Mouse (Mus musculus): ENCODE measurements at regions not wholly inside any gene's neighbourhood (a gene's known extent, or its start where the extent isn't known, plus 50 kb on each side); places are given as distances from the start of the nearest gene placed in this dataset.

GRCm38 (mm10) chr7:66528881-66529280 is 101.6 kb upstream of the Aldh1a3 start:
- no peak for ATAC-seq (ENCODE audit: low read depth)
- no peaks in the 10 kb centered on the region for H3K4me1 ChIP-seq (replicated peaks)
- H3K27ac ChIP-seq = no peak overlapping the region
- no peak for DNase-seq
- no peaks in the 10 kb centered on the region for H3K9me3 ChIP-seq (replicated peaks)
- H3K27me3 ChIP-seq = no peaks in the 10 kb centered on the region
- no peak overlapping the region for H3K9ac ChIP-seq
- no peak overlapping the region for H3K4me2 ChIP-seq
- WGBS (ENCODE audit: insufficient replicate concordance) = 49% methylated on average over 4 of the region's 4 CpGs
- no peaks in the 10 kb centered on the region for H3K36me3 ChIP-seq
- no peak overlapping the region for H3K4me3 ChIP-seq (replicated peaks)

DNA sequence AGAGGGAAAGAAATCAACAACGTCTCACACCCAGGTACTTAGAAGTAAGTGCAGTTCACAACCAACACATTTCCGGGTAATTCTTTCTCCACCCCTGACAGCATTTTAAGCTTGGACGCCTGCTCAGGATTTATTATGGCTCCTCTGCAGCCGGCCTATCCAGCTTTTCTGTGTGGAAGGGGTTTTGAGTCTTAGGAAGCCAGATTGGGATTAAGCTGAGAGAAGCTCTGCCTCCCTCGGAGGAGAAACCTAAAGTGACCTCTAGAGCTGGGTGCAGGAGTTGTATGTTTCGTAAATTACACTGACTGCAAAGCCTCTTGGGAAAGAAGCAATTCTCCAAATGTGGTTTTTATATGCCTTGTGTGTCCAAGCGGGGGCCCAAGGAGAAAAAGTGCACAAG is 96.6 kb upstream of the Aldh1a3 start:
- WGBS (ENCODE audit: insufficient replicate concordance) = 52% methylated on average over 7 of the region's 7 CpGs
- Histone ChIP-seq H3K4me2 (no peak overlapping the region), H3K4me1 (replicated peaks) (no peaks in the 10 kb centered on the region), H3K36me3 (no peaks in the 10 kb centered on the region), H3K4me3 (replicated peaks) (no peak overlapping the region), H3K27me3 (no peaks in the 10 kb centered on the region), H3K27ac (no peak overlapping the region), H3K9me3 (replicated peaks) (no peaks in the 10 kb centered on the region), H3K9ac (no peak overlapping the region)
- no peak for ATAC-seq (ENCODE audit: low read depth)
- DNase-seq = no peak

DNA sequence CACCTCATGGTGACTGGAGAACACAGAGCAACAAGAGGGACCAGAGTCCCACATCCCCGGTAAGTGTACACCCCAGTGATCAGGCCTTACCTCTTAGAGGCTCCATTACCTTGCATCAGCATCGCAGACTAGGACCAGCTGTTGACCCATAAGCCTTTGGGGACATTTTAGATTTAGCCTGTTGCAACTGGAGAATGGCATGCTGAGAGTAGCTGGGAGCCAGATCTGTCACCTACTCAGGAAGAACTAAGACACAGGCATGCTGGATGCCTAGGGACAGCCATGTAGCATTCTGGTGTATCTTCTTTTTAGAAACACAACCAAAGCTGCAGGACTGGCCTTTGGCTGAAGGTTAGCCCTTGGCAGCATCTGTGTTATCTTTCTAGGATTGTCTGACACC is 94.2 kb upstream of the Aldh1a3 start:
- no peak for ATAC-seq (ENCODE audit: low read depth)
- H3K9me3 ChIP-seq (replicated peaks) = no peaks in the 10 kb centered on the region
- no peak overlapping the region for H3K4me3 ChIP-seq (replicated peaks)
- no peaks in the 10 kb centered on the region for H3K36me3 ChIP-seq
- no peaks in the 10 kb centered on the region for H3K27me3 ChIP-seq
- H3K4me2 ChIP-seq = no peak overlapping the region
- WGBS (ENCODE audit: insufficient replicate concordance) = 61% methylated on average over 2 of the region's 2 CpGs
- no peak overlapping the region for H3K9ac ChIP-seq
- no peak overlapping the region for H3K27ac ChIP-seq
- no peaks in the 10 kb centered on the region for H3K4me1 ChIP-seq (replicated peaks)
- no peak for DNase-seq

DNA sequence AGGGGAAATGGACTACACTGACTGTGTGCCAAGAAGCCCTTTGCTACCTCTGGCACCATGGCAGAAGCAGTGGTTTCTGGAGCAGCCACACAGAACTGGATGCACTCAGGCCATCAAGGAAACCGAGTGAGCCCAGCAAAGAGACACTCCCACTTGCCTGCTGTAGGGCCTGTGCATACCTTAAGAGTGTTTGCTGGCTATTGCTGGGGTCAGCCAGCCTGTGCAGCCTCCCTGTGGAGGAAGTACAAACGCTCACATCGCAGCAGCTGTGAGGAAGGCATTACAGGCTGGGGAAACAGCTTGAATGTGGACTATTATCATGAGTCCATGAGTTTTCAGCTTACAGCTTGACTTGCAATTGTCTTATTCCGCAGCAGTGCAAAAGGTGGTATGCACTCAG is 88.8 kb upstream of the Aldh1a3 start:
- WGBS (ENCODE audit: insufficient replicate concordance) = 41% methylated on average over 4 of the region's 4 CpGs
- no peak for ATAC-seq (ENCODE audit: low read depth)

DNA sequence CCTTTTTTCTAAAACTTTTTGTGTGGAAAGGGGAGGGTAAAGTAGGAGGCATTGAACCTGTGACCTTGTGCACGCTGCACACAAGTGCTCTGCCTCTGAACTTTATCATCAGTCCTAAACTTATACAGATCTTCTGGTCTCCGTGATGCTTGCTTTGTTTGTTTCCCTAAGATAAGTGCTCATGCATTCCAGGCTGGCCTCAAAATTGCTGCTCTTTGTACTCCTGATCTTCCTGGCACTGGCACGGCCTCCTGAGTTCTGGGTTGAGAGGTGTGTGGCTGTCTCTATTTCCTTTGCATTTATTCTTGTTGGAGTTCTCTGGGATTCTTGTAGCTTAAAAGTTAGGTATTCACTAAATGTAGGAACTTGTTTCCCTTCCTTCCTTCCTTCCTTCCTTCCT is 86.1 kb upstream of the Aldh1a3 start:
- H3K9me3 ChIP-seq (replicated peaks) = no peaks in the 10 kb centered on the region
- DNase-seq = no peak
- no peaks in the 10 kb centered on the region for H3K4me1 ChIP-seq (replicated peaks)
- no peak overlapping the region for H3K27ac ChIP-seq
- no peak for ATAC-seq (ENCODE audit: low read depth)
- H3K4me2 ChIP-seq = no peak overlapping the region
- H3K27me3 ChIP-seq = no peaks in the 10 kb centered on the region
- WGBS (ENCODE audit: insufficient replicate concordance) = 23% methylated on average over 3 of the region's 3 CpGs
- no peak overlapping the region for H3K4me3 ChIP-seq (replicated peaks)
- H3K9ac ChIP-seq = no peak overlapping the region
- H3K36me3 ChIP-seq = no peaks in the 10 kb centered on the region

More for the DNA sequence above, 88.8 kb upstream of the Aldh1a3 start:
- Histone ChIP-seq H3K27me3 (no peaks in the 10 kb centered on the region), H3K36me3 (no peaks in the 10 kb centered on the region), H3K9ac (no peak overlapping the region), H3K27ac (no peak overlapping the region), H3K9me3 (replicated peaks) (no peaks in the 10 kb centered on the region), H3K4me2 (no peak overlapping the region), H3K4me3 (replicated peaks) (no peak overlapping the region), H3K4me1 (replicated peaks) (no peaks in the 10 kb centered on the region)
- DNase-seq = no peak

- Histone ChIP-seq H3K36me3 (no peaks in the 10 kb centered on the region), H3K9me3 (replicated peaks) (no peaks in the 10 kb centered on the region), H3K4me3 (replicated peaks) (no peak overlapping the region), H3K4me1 (replicated peaks) (no peaks in the 10 kb centered on the region), H3K4me2 (no peak overlapping the region), H3K9ac (no peak overlapping the region), H3K27me3 (no peaks in the 10 kb centered on the region), H3K27ac (no peak overlapping the region)
- 44% methylated on average over 2 of the region's 2 CpGs for WGBS (ENCODE audit: insufficient replicate concordance)
- no peak for ATAC-seq (ENCODE audit: low read depth)
- no peak for DNase-seq
Observed at GRCm38 (mm10) chr7:66505734-66506133, 78.4 kb upstream of the Aldh1a3 start.

DNA sequence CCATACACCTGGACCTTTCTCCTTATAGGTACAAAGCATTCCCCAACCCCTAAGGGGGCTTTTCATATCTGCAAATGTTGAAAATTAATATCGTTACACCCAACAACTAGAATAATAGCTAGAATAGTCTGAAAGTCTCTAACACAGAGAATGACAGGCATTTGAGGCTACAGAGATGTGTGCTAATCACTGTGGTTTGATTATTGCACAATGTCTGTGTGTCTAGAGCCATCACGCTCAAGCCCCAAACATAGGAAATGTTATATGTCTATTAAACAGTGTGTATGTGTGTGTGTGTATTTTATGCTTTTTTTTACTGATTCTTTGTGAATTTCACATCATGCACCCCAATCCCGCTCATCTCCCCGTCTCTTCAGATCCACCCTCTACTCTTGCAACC is 77.2 kb upstream of the Aldh1a3 start:
- Histone ChIP-seq H3K9me3 (replicated peaks) (no peaks in the 10 kb centered on the region), H3K4me1 (replicated peaks) (no peaks in the 10 kb centered on the region), H3K4me3 (replicated peaks) (no peak overlapping the region), H3K36me3 (no peaks in the 10 kb centered on the region), H3K9ac (no peak overlapping the region), H3K27ac (no peak overlapping the region), H3K4me2 (no peak overlapping the region), H3K27me3 (no peaks in the 10 kb centered on the region)
- no peak for ATAC-seq (ENCODE audit: low read depth)
- DNase-seq = no peak
- WGBS (ENCODE audit: insufficient replicate concordance) = 65% methylated on average over 4 of the region's 4 CpGs

DNA sequence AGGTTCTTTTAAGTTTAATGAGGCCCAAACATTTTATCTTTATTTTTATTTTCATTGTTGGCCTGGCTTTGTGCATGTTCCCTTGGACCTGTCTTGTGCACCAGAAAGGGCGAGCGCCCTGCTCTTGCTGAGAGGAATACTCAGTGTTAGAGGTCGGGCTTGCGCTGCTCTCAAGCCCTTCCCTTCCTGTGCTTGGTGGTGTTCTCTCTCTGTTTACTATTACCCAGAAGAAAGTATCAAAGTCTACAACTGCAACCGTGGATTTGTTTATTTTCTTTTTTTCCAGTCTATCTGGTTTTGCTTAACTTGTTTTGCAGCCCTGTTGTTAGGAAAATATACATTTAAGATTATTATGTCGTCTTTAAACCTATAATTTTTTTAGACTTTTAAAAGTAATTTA is 74.1 kb upstream of the Aldh1a3 start:
- Histone ChIP-seq H3K4me2 (no peak overlapping the region), H3K27me3 (no peaks in the 10 kb centered on the region), H3K4me1 (replicated peaks) (no peaks in the 10 kb centered on the region), H3K9ac (no peak overlapping the region), H3K36me3 (no peaks in the 10 kb centered on the region), H3K27ac (no peak overlapping the region), H3K9me3 (replicated peaks) (no peaks in the 10 kb centered on the region), H3K4me3 (replicated peaks) (no peak overlapping the region)
- ATAC-seq (ENCODE audit: low read depth) (no peak), DNase-seq (no peak)
- 59% methylated on average over 6 of the region's 6 CpGs for WGBS (ENCODE audit: insufficient replicate concordance)

GRCm38 (mm10) chr7:66497480-66497879 is 70.2 kb upstream of the Aldh1a3 start:
- H3K9me3 ChIP-seq (replicated peaks) = no peaks in the 10 kb centered on the region
- no peak overlapping the region for H3K27ac ChIP-seq
- no peak overlapping the region for H3K9ac ChIP-seq
- H3K4me3 ChIP-seq (replicated peaks) = no peak overlapping the region
- DNase-seq = no peak
- H3K4me2 ChIP-seq = no peak overlapping the region
- 33% methylated on average over 1 of the region's 1 CpGs for WGBS (ENCODE audit: insufficient replicate concordance)
- ATAC-seq (ENCODE audit: low read depth) = no peak
- H3K36me3 ChIP-seq = no peaks in the 10 kb centered on the region
- H3K4me1 ChIP-seq (replicated peaks) = no peaks in the 10 kb centered on the region
- no peaks in the 10 kb centered on the region for H3K27me3 ChIP-seq

DNA sequence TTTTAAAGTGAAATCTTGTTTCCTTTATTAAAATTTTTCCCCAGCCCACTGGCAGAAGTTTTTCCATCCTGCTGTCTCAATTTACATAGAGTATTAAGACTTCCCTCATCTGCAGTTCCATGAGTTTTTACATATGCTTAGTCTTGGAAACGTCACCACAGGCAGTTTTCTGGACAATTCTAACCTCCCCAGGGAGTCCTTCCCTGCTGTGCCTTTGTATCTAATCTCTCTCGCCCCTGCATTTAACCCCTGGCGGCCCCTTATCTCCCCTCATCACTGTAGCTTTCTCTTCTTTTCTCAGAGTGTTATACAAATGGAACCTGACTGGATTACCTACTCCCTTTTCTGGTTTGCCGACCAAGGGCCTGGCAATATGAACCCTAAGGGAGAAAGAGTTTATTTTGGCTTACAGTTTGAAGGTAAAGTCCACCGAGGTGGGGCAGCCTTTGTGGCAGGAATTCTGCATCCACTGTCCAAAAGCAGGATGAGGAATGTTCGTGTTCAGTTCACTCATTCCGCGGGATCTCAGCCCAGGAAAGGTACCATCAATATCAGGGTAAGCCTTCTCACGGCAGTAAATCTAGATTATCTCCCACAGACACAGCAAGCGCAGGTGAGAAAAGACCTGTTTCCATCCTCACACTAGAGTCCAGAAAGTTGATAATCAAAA is 66.0 kb upstream of the Aldh1a3 start:
- Histone ChIP-seq H3K27me3 (no peaks in the 10 kb centered on the region), H3K4me1 (replicated peaks) (no peaks in the 10 kb centered on the region), H3K27ac (no peak overlapping the region), H3K36me3 (no peaks in the 10 kb centered on the region), H3K4me3 (replicated peaks) (no peak overlapping the region), H3K4me2 (no peak overlapping the region), H3K9me3 (replicated peaks) (no peaks in the 10 kb centered on the region), H3K9ac (no peak overlapping the region)
- 66% methylated on average over 10 of the region's 10 CpGs for WGBS (ENCODE audit: insufficient replicate concordance)
- DNase-seq = no peak
- ATAC-seq (ENCODE audit: low read depth) = no peak

DNA sequence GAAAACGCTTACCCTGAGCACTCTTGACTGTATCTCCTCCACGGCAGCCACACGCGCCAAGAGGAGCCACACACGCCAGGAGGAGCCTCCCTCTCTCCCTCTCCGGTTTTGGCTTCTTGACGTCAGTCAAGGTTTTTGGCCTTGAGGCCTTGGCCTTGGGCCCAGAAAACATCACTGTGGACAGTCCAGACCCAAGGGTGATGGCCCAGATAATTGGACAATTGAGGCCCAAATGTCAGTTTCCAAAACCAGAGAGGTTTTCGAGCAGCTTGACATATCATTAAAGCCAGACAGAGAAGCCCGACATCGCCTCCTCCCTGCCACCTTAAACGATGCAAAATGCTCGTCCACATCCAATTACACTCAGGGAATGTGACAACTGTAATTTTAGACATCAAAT is 65.4 kb upstream of the Aldh1a3 start:
- Histone ChIP-seq H3K9me3 (replicated peaks) (no peaks in the 10 kb centered on the region), H3K36me3 (no peaks in the 10 kb centered on the region), H3K4me2 (no peak overlapping the region), H3K9ac (no peak overlapping the region), H3K27ac (no peak overlapping the region), H3K4me3 (replicated peaks) (no peak overlapping the region), H3K4me1 (replicated peaks) (no peaks in the 10 kb centered on the region), H3K27me3 (no peaks in the 10 kb centered on the region)
- no peak for DNase-seq
- WGBS (ENCODE audit: insufficient replicate concordance) = 72% methylated on average over 12 of the region's 12 CpGs
- no peak for ATAC-seq (ENCODE audit: low read depth)

GRCm38 (mm10) chr7:66491501-66491900 is 64.2 kb upstream of the Aldh1a3 start:
- no peaks in the 10 kb centered on the region for H3K36me3 ChIP-seq
- H3K9ac ChIP-seq = no peak overlapping the region
- H3K4me2 ChIP-seq = no peak overlapping the region
- no peaks in the 10 kb centered on the region for H3K4me1 ChIP-seq (replicated peaks)
- 48% methylated on average over 2 of the region's 2 CpGs for WGBS (ENCODE audit: insufficient replicate concordance)
- ATAC-seq (ENCODE audit: low read depth) (no peak), DNase-seq (no peak)
- no peaks in the 10 kb centered on the region for H3K27me3 ChIP-seq
- H3K27ac ChIP-seq = no peak overlapping the region
- no peaks in the 10 kb centered on the region for H3K9me3 ChIP-seq (replicated peaks)
- no peak overlapping the region for H3K4me3 ChIP-seq (replicated peaks)

All from liver, embryonic 13.5 days (tissue).